Mouse (Mus musculus) liver, embryonic 12.5 days (tissue): Measurements from ENCODE around the gene Stradb. TPM values are rescaled to one million over a fixed set of nuclear protein-coding genes. Genes with fewer than 3 reads are reported as not detected.

Experiments
- polyA plus RNA-seq: library from polyadenylated mRNA; unstranded; fragments of >200 nt; fragmentation: Nextera tagmentation; extraction: Ambion mirVana; gene quantifications from 2 replicates; pipeline ENCODE4 v1.2.1, GENCODE M21; 2016

The Stradb gene
- polyA plus RNA-seq, 1 experiment from 2014 or later, result 37.5 TPM

Other genes starting within 250 kb of the Stradb start
- 19.9 and 20.7 TPM in 2 replicates for gene Casp8, start 178.1 kb upstream of the Stradb start, polyA plus RNA-seq
- gene Trak2, start 92 bp upstream of the Stradb start, polyA plus RNA-seq, result 56.5 and 59.8 TPM in 2 replicates
- not detected in 2 replicates for gene C2cd6, start 121.4 kb downstream of the Stradb start, polyA plus RNA-seq
- 10.4 and 11.5 TPM in 2 replicates for gene Tmem237, start 146.9 kb downstream of the Stradb start, polyA plus RNA-seq
- 0.25 and 0.45 TPM in 2 replicates for gene Mpp4, start 189.9 kb downstream of the Stradb start, polyA plus RNA-seq